Mouse (Mus musculus) midbrain, embryonic 16.5 days (tissue): Measurements from ENCODE around the gene Mbnl3. TPM values are rescaled to one million over a fixed set of nuclear protein-coding genes. Genes with fewer than 3 reads are reported as not detected.

ENCODE experiments used
- ATAC-seq: fragments of 200-750 bp; cut with Nextera tagmentation; 2 replicates; pipeline ENCODE4 v1.8.0; 2017; ENCODE audit warnings: moderate TSS enrichment
- H3K27ac ChIP-seq: fragments of 300-500 bp; sonication (generic); 2 replicates; pipeline ENCODE4 v1.5.1; 2014; ENCODE audit warnings: mild to moderate bottlenecking, low read length, mixed read lengths
- H3K27me3 ChIP-seq: fragments of 300-500 bp; sonication (generic); 2 replicates; pipeline ENCODE4 v1.6.1; 2014; ENCODE audit warnings: low read depth, low read length, mixed read lengths; ENCODE audit not compliant: control insufficient read depth, insufficient read depth
- H3K36me3 ChIP-seq: fragments of 300-500 bp; sonication (generic); 2 replicates; pipeline ENCODE4 v1.6.1; 2014; ENCODE audit warnings: mild to moderate bottlenecking, low read length, moderate library complexity, mixed read lengths; ENCODE audit not compliant: control insufficient read depth, insufficient read depth
- H3K4me1 ChIP-seq: fragments of 300-500 bp; sonication (generic); 2 replicates; pipeline ENCODE4 v1.6.1; 2014; ENCODE audit warnings: mild to moderate bottlenecking, low read length, mixed read lengths; ENCODE audit not compliant: control insufficient read depth, insufficient read depth
- H3K4me2 ChIP-seq: fragments of 300-500 bp; sonication (generic); 2 replicates; pipeline ENCODE4 v1.6.1; 2014; ENCODE audit warnings: mild to moderate bottlenecking, low read length, mixed read lengths
- H3K4me3 ChIP-seq: fragments of 300-500 bp; sonication (generic); 2 replicates; pipeline ENCODE4 v1.5.1; 2014; ENCODE audit warnings: low read depth, mild to moderate bottlenecking, low read length, moderate library complexity, mixed read lengths
- H3K9ac ChIP-seq: fragments of 300-500 bp; sonication (generic); 2 replicates; pipeline ENCODE4 v1.6.1; 2014; ENCODE audit warnings: low read depth, low read length, mixed read lengths
- H3K9me3 ChIP-seq: fragments of 300-500 bp; sonication (generic); replicated peaks from 2 replicates; pipeline ENCODE4 v1.6.1; 2014; ENCODE audit warnings: mild to moderate bottlenecking, low read length, mixed read lengths; ENCODE audit not compliant: control insufficient read depth, poor library complexity, severe bottlenecking
- WGBS: fragments of 180-500 bp; shearing (Covaris S2); extraction: QIAGEN DNeasy Blood & Tissue Kit; methylation state at CpG from one replicate; pipeline ENCODE4 v1.1.7; 2014; 5-methylcytosine and 5-hydroxymethylcytosine counted together
- polyA plus RNA-seq: library from polyadenylated mRNA; unstranded; fragments of >200 nt; fragmentation: Nextera tagmentation; extraction: Ambion mirVana; gene quantifications from 2 replicates; pipeline ENCODE4 v1.2.1, GENCODE M21; 2015

The Mbnl3 gene
- polyA plus RNA-seq, 1 experiment from 2014 or later, result 0.43 TPM

DNA sequence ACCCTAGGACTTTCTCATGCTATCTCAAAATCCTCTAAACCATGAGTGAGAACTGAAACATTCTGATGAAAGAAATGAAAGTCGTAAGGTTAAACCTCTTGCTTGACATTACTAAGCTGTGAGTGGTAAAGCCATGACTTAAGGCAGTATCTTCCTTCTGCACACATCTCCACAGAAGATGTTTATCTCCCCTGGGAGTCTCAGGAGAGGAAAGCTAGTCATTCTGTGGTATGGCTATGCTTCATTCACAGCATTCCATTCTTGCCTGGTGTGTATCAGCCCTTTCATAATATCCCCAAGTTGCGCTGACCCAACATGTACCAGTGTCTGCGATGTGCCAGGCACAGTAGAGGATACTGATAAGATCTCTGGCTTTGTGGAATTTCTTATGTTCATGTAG lies 38.4 kb downstream of the Mbnl3 start:
- no peak overlapping the region for H3K4me2 ChIP-seq
- H3K27ac ChIP-seq, result no peak overlapping the region
- H3K27me3 ChIP-seq, result no peaks in the 10 kb centered on the region
- no peaks in the 10 kb centered on the region for H3K36me3 ChIP-seq
- 89% methylated on average over 3 of the region's 3 CpGs for WGBS
- no peak for ATAC-seq
- H3K9ac ChIP-seq, result no peak overlapping the region
- H3K4me3 ChIP-seq, result no peak overlapping the region
- no peaks in the 10 kb centered on the region for H3K4me1 ChIP-seq
- no peaks in the 10 kb centered on the region for H3K9me3 ChIP-seq

DNA sequence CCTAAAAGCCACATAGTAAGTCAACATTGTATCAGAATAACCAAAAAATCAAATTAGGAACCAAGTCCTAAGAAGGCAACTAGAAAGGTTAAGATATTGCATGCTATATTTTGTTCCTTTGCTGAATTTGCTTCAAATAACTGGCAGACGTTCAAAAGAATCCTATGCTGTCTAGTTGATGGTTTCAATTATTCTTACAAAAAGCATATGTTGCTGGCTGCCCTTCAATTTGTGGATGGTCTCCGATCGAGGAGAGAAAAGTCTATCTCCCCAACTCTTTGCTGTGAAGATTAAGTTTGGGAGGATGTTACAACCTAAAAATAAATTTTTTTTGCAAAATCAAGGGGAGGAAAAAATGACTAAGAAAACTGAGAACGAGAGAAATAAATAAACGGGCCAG lies 41.6 kb downstream of the Mbnl3 start:
- no peaks in the 10 kb centered on the region for H3K36me3 ChIP-seq
- no peak overlapping the region for H3K4me2 ChIP-seq
- H3K27ac ChIP-seq, result no peak overlapping the region
- no peaks in the 10 kb centered on the region for H3K9me3 ChIP-seq
- H3K27me3 ChIP-seq, result no peaks in the 10 kb centered on the region
- no peak overlapping the region for H3K4me3 ChIP-seq
- no peak for ATAC-seq
- H3K4me1 ChIP-seq, result no peaks in the 10 kb centered on the region
- no peak overlapping the region for H3K9ac ChIP-seq
- 91% methylated on average over 5 of the region's 5 CpGs for WGBS

DNA sequence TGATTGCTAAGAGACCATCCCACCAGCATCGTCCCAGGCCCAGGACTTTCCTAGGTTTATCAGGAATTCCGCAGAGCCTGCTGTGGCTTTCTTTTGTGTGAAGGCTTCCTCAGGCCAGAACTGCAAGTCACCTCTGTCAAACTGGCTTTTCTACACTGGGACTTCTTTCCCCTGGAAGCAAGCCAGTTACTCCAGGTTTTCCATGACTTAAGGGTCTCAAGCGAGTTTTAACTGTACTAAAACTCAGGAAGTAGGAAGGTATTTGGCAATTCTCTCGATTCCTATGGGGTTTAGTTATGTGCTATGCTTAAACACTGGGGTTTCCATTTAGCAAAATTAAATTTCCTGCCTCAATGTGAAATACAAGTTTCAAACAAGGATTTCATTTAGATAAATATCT lies 57.9 kb downstream of the Mbnl3 start:
- Histone ChIP-seq H3K9me3 (no peaks in the 10 kb centered on the region), H3K27ac (no peak overlapping the region), H3K36me3 (no peaks in the 10 kb centered on the region), H3K4me2 (no peak overlapping the region), H3K9ac (no peak overlapping the region), H3K4me3 (no peak overlapping the region), H3K4me1 (no peaks in the 10 kb centered on the region), H3K27me3 (no peaks in the 10 kb centered on the region)
- no peak for ATAC-seq
- 57% methylated on average over 4 of the region's 4 CpGs for WGBS

DNA sequence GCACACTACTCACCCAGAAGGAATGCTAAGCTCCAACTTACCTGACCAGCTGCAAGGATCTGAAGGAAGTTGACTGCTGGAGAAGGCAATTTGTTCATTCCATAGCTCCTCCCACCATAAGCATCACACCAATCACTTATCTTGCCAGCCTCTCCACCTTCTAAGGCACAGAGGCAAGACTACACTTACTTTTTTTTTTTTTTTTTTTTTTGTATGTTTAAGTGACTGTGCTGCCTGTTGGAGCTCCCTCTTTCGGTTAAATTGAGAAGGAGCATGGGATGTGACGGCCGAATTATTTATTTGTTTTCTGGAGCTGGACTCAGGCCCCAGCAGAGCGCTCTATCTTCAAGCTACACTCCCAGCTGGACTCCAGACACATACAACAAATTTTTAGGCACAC lies 60.0 kb downstream of the Mbnl3 start:
- WGBS, result 44% methylated on average over 4 of the region's 4 CpGs
- ATAC-seq, result no peak
- H3K36me3 ChIP-seq, result no peaks in the 10 kb centered on the region
- H3K27ac ChIP-seq, result no peak overlapping the region
- no peaks in the 10 kb centered on the region for H3K27me3 ChIP-seq
- no peak overlapping the region for H3K4me2 ChIP-seq
- H3K4me1 ChIP-seq, result no peaks in the 10 kb centered on the region
- H3K4me3 ChIP-seq, result no peak overlapping the region
- no peaks in the 10 kb centered on the region for H3K9me3 ChIP-seq
- H3K9ac ChIP-seq, result no peak overlapping the region

DNA sequence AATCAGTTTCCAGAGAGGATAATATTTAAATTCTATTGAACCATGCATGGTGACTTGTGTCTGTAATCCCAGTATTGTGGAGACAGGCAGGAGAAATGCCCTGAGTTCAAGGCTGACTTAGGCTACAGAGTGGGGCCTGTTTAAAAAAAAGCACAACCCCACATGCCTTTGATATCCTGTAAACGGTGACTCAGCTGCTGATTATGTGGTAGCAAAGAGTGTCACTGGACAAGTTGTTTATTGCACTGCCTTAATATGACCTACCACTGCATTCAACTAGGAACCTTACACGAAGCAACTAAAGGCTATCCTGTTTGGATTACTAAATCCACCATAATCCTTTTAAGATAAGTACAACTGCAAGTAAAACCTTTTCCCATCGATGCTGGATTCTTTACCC lies 66.3 kb downstream of the Mbnl3 start:
- Histone ChIP-seq H3K27ac (no peak overlapping the region), H3K27me3 (no peaks in the 10 kb centered on the region), H3K9me3 (no peaks in the 10 kb centered on the region), H3K4me1 (no peaks in the 10 kb centered on the region), H3K4me3 (no peak overlapping the region), H3K4me2 (no peak overlapping the region), H3K36me3 (no peaks in the 10 kb centered on the region), H3K9ac (no peak overlapping the region)
- ATAC-seq, result no peak
- WGBS, result 56% methylated on average over 3 of the region's 3 CpGs

DNA sequence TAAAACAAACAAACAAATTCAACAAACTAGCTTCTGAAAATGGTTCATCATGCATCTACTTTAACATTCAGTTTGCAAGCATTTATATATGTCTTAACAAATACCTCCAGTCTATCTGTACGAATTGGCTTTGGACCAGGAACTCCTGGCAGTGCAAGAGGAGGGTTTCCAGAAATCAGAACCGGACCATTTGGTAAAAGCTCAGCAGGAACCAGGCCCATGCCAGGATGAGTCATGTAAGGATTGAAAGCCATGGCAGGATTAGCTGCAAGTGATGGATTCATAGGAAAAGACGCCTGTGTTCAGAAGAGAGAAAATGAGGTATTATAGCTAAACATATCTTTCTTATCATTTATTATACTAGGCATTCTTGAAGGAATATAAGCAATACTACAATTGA lies 75.0 kb downstream of the Mbnl3 start:
- no peaks in the 10 kb centered on the region for H3K9me3 ChIP-seq
- no peak overlapping the region for H3K9ac ChIP-seq
- H3K4me3 ChIP-seq, result no peak overlapping the region
- H3K27me3 ChIP-seq, result no peaks in the 10 kb centered on the region
- H3K27ac ChIP-seq, result no peak overlapping the region
- WGBS, result 67% methylated on average over 3 of the region's 3 CpGs
- no peaks in the 10 kb centered on the region for H3K36me3 ChIP-seq
- ATAC-seq, result no peak
- no peaks in the 10 kb centered on the region for H3K4me1 ChIP-seq
- no peak overlapping the region for H3K4me2 ChIP-seq

DNA sequence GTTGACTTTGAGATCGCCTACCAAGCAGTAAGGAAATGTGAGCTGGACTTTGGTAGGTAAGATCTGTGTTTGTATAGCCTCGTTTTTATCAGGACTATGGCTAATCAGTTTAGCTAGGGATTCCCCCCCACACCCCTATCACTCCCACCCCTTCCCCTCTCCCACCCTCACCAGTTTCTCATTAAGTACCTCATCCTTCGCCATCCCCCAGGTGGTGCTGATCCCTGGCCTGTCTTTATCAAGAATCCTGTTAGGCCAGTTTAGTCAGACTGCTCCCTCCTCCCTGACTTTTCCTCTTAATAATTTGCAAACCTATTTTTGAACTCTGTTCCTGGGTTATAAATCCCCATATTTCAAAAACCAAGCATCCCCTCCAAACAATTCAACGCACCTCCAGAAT lies 103.6 kb downstream of the Mbnl3 start:
- Histone ChIP-seq H3K9ac (no peak overlapping the region), H3K4me1 (no peaks in the 10 kb centered on the region), H3K9me3 (no peaks in the 10 kb centered on the region), H3K36me3 (no peaks in the 10 kb centered on the region), H3K4me2 (no peak overlapping the region), H3K4me3 (no peak overlapping the region), H3K27ac (no peak overlapping the region), H3K27me3 (no peaks in the 10 kb centered on the region)
- 68% methylated on average over 4 of the region's 4 CpGs for WGBS
- no peak for ATAC-seq

DNA sequence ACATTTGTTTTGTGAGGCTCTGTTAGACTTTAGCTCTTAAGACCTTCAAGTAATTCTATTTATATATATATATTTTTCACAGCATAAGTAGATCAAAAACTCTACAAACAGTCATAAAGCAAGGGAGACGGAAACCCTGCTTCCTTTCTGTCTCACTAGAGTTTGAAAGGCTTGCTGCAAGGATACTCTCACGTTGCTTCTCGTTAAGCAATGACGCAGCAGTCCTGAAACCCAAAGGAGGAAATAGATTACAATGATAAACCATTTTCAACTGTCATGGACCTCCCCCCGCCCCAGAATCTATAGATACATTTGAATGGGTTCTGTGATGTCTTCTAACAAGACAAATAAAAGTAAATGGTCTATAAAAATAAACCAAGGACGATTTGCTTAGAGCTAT lies 121.4 kb downstream of the Mbnl3 start:
- Histone ChIP-seq H3K4me3 (no peak overlapping the region), H3K9me3 (no peaks in the 10 kb centered on the region), H3K27ac (no peak overlapping the region), H3K4me1 (no peaks in the 10 kb centered on the region), H3K4me2 (no peak overlapping the region), H3K36me3 (no peaks in the 10 kb centered on the region), H3K27me3 (no peaks in the 10 kb centered on the region), H3K9ac (no peak overlapping the region)
- WGBS, result 85% methylated on average over 6 of the region's 6 CpGs
- no peak for ATAC-seq

DNA sequence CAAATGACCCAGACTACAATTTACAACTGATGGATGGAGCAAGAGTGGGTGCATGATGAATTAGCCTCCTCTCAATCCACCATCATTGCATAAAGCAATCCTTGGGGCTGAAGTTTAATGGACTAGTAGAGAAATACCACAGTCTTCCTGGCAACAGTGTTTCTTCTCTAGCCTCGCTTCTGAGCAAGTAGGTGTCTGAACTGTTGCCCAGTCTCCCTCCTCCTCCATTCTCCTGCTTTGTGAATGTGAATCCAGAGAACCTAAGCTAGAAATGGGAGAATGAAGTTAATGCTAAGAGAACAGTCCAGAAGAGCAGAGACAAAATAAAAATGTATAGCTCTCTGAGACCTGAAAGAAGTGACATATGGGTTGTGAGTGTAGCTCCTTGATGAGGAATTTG lies 122.1 kb downstream of the Mbnl3 start:
- 94% methylated on average over 1 of the region's 1 CpGs for WGBS
- H3K9me3 ChIP-seq, result no peaks in the 10 kb centered on the region
- H3K36me3 ChIP-seq, result no peaks in the 10 kb centered on the region
- no peak overlapping the region for H3K4me3 ChIP-seq
- H3K4me2 ChIP-seq, result no peak overlapping the region
- no peaks in the 10 kb centered on the region for H3K27me3 ChIP-seq
- H3K27ac ChIP-seq, result no peak overlapping the region
- H3K4me1 ChIP-seq, result no peaks in the 10 kb centered on the region
- no peak for ATAC-seq
- H3K9ac ChIP-seq, result no peak overlapping the region

DNA sequence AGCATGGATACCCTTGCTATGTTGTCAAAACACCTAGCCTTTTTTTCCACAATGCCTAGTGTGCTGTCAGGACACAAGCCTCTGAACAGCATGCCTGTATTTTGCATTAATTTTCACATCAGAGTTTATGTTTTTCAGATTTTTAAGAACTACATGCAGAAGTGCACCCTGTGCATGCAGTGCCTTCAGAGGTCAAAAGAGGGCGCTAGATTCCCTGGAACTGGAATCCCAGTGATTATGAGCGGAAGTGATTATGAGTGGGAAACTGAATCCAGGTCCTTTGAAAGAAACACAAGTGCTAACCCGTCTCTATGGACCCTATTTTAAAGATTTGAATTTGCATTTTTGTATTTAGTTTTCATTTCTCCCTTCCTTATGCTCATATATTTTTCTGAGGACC lies 129.6 kb downstream of the Mbnl3 start:
- no peaks in the 10 kb centered on the region for H3K27me3 ChIP-seq
- H3K4me2 ChIP-seq, result no peak overlapping the region
- H3K9me3 ChIP-seq, result no peaks in the 10 kb centered on the region
- no peak overlapping the region for H3K4me3 ChIP-seq
- no peak for ATAC-seq
- H3K36me3 ChIP-seq, result no peaks in the 10 kb centered on the region
- no peak overlapping the region for H3K27ac ChIP-seq
- H3K4me1 ChIP-seq, result no peaks in the 10 kb centered on the region
- WGBS, result 30% methylated on average over 3 of the region's 3 CpGs
- H3K9ac ChIP-seq, result no peak overlapping the region
